Mouse (Mus musculus) olfactory bulb, adult 2 months (tissue): ENCODE results near the gene Msl3l2. TPM values are rescaled to one million over a fixed set of nuclear protein-coding genes. Genes with fewer than 3 reads are reported as not detected.

Source experiments
- H3K27ac ChIP-seq: fragments of 200-500 bp; 2 replicates; pipeline ENCODE4 v1.5.1; 2012; ENCODE audit warnings: low read depth, low read length; ENCODE audit not compliant: insufficient read depth
- H3K4me1 ChIP-seq: fragments of 200-500 bp; 2 replicates; pipeline ENCODE4 v1.6.1; 2012; ENCODE audit warnings: low read length; ENCODE audit not compliant: control insufficient read depth, insufficient read depth
- H3K4me3 ChIP-seq: fragments of 200-500 bp; 2 replicates; pipeline ENCODE4 v1.5.1; 2012; ENCODE audit warnings: mild to moderate bottlenecking, low read depth, low read length, moderate library complexity; ENCODE audit not compliant: insufficient read depth
- CTCF ChIP-seq: fragments of 200-500 bp; IDR thresholded peaks from 2 replicates; pipeline ENCODE4 v1.5.1; 2012; ENCODE audit warnings: low read depth, mild to moderate bottlenecking, low read length, moderate library complexity; ENCODE audit not compliant: insufficient read depth
- POLR2A ChIP-seq: fragments of 200-500 bp; IDR thresholded peaks from 2 replicates; pipeline ENCODE4 v1.6.1; 2012; ENCODE audit warnings: mild to moderate bottlenecking, low read depth, low read length, moderate library complexity; ENCODE audit not compliant: insufficient read depth
- WGBS: fragments of 180-500 bp; shearing (Covaris S2); methylation state at CpG from one replicate; pipeline ENCODE4 v1.1.7; 2018; 5-methylcytosine and 5-hydroxymethylcytosine counted together
- polyA plus RNA-seq: library from polyadenylated mRNA; stranded (reverse); fragments of >200 nt; gene quantifications from 2 replicates; pipeline ENCODE4 v1.2.4, GENCODE M21; 2012; ENCODE audit warnings: low replicate concordance; ENCODE audit not compliant: missing spikeins, insufficient read depth, insufficient read length

Gene Msl3l2
- polyA plus RNA-seq, 1 experiment, result not detected

GRCm38 (mm10) chr10:56164411-56164810 is 57.7 kb downstream of the Msl3l2 start:
- H3K4me1 ChIP-seq, result no peaks in the 10 kb centered on the region
- WGBS, result 48% methylated on average over 3 of the region's 3 CpGs
- H3K27ac ChIP-seq, result no peak overlapping the region
- TF ChIP-seq POLR2A, result no peak
- no peak for TF ChIP-seq CTCF
- H3K4me3 ChIP-seq, result no peak overlapping the region

GRCm38 (mm10) chr10:56165758-56166157 is 59.0 kb downstream of the Msl3l2 start:
- 54% methylated on average over 4 of the region's 4 CpGs for WGBS
- Histone ChIP-seq H3K27ac (no peak overlapping the region), H3K4me1 (no peaks in the 10 kb centered on the region), H3K4me3 (no peak overlapping the region)
- no peak for TF ChIP-seq POLR2A
- TF ChIP-seq CTCF, result no peak

Other genes starting within 250 kb of the Msl3l2 start
- gene Tbc1d32, start 121.8 kb downstream of the Msl3l2 start, polyA plus RNA-seq, result not detected in 2 replicates